Mouse (Mus musculus) ES-CJ7 (cell line): ENCODE data around the gene Tuba4a.

ENCODE experiments used
- DNase-seq: peaks from one replicate; pipeline ENCODE4 v3.0.0; 2011; ENCODE audit warnings: low read depth, low spot score

The Tuba4a gene

DNA sequence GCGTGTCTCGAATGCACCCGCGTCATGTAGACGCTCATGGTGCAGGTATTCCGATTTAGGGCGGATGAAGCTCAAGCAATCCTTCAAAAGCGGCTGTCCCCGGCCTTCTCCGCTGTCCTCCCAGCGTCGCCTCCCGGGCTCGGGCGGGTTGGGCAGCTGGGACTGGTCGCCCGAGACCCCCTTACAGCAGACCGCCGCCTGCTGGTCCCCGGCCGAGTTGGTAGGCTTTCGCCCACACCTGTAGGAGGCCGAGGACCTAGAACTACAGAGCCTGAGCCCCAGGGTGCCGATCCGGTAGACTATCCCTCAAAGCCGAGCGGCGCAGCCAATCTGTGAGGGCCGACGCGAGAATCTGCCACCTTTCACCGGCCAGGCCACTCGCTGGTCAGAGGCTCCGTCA is at the start of gene Tuba4a:
Gene Tuba4a, minus strand, starts transcription at position 335 of the 400 bp plus-strand sequence.
- DNase-seq: peak; percentile 44

DNA sequence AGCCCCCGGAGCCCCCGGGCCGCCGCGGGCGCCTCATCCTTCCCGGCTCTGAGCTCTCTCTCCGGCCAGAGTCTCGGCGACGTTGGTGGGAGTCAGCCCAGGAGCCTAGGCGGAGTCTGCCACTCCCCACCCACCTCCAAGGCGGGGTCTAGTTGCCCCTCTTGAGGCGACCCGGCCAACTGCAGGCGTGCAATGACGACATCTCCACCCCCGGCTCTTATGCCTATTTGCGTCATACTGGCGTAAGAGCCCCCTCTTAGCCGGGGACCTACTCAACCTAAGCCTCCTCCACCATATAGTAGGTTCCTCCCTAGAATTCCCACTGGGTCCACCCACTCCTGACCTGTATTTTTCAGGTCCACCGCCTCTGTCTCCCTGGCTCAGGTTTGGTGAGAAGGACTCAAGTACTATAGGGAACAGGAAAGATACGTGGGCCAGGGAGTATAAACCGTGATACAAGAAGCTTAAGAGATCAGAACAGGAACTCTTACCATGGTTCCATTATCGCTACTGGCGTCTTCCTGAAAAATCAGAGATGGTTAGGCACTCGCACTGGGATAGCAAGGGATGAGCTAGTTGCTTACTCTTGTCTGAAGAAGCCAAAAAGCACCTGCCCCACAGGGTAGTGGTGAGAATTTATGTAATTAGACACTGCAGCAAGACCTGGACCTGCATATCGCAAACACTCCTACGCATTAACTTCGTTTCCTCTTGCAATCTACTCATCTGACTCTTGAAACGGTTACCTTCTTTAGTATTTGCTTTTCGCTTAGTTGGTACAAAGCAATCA is 44.6 kb upstream of the Tuba4a start, which contains the start of gene Ptprn:
Gene Ptprn, minus strand, starts transcription at position 412 of the 790 bp plus-strand sequence.
- peak; percentile 86 for DNase-seq

DNA sequence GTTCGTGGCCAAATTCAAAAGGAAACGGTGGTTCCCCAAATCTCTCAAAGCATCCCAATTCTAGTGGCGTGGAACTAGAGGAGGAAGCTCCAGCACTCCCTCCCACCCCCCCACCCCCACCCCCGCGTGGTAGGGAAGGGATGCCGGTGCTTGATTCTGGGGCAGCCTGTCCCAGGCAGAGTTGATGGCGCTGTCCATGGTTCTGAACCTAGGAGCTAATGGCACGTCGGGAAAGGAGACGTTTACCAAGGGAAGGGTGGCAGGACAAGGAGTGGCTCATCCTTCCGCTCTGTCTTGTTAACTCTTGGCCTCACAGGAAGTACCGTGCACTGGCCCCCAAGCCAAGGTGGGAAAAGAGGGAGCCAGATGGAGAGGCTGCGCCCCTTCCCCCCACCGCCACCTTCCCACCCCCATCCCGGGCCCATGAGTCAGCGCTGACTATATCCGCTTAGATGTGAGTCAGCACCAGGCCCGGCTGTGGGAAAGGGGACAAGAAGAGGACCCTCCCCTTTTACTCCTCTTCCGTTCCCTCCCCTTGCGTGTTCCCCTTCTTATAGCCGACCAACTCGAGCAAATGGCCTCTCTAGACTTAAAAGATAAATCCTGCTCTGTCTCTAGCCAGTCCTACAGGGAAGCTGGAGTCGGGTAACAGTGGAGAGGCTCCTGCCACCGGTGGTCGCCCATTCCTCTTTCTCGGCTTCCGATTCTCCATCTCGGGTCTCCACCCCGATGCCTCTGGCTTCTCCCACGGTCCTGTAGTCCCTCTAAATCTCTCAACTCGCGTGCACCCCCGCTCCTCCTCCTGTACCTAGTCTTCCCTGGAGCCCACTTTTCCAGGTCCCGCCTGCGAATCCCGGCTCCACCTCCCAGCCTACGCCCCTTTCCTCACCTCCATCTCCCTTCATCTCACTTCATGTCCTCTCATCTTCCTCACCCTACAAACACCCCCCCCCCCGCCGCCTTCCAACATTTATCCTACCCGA is 43.6 kb upstream of the Tuba4a start:
- DNase-seq: peak; percentile 90

DNA sequence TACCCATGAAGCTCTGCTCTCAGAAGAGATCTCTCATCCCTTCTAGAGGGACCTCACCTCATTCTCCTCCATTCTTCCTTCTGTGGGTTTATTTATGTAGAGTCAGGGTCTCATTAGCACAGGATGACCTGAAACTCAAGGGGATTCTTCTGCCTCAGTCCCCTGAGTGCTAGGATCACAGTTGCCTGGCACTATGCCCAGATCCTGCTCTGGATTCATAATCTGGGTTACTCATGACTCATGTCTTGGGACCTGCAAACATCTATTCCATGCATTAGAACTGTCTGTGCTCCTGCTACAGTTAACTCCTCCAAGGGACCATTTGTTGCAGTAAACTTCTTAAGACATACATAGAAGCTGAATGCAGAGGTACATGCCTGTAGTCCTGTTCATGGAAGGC is 41.6 kb upstream of the Tuba4a start:
- DNase-seq: no peak

GRCm38 (mm10) chr1:75255516-75256046 is 35.9 kb upstream of the Tuba4a start:
- no peak for DNase-seq

GRCm38 (mm10) chr1:75254625-75255013 is 35.0 kb upstream of the Tuba4a start:
- DNase-seq: no peak

DNA sequence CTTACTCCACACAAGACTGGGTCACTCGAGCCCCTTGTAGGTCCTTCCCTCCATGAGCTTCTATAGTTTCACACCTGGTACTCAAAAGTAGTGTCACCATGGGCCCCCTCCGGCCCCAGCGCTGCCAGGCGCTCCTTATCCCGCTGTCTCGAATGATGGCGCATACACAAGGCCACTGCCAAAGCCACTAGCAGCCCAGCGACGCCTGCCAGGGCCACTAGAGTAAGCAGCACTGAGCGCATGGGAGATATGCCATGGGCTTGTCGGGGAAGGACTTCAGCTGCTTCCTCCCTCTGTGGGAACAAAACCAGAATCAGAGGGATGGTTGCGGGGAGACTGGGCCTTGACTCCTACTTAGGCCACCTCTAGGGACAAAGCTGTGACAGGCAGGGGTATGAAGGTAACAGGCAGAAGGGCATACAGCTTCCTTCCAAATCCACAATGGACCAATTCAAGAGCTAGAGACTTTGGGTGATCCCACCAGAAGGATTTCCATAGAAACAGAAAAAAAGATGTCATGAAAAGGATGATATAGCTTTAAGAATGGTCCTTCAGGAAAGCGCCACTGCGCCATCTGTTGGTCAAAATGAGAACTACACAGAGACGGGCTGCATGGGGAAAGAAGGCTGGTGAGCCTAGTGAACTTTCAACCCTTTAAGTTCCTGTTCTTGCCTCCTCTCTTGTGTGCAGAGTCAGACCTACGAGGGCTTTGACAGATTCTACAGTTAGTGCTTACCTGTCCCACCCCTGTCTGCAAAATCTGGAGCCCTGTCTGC is 34.4 kb upstream of the Tuba4a start:
- DNase-seq: peak; percentile 82

- peak; percentile 61 for DNase-seq
These were observed 33.4 kb upstream of the Tuba4a start for GRCm38 (mm10) chr1:75253029-75253428.

DNA sequence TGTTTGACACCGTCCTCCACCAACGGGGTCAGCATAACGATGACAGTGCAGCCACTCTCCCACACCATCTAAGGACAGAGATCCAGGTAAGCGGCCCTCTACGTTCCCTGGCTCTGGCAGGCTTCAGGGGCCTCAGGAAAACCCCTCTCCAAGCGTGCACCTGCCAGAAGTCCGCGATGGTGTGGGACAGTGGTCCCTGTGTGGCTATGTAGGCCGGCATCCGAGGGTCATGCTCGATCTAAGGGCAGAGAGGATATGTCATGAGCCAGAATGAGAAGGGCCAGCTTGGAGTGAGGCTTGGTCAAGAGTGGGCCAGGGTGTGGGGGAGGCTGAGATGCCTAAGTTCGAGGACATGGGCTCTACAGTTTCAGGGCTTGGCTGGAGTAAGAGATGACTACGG is 32.6 kb upstream of the Tuba4a start:
- no peak for DNase-seq

GRCm38 (mm10) chr1:75251112-75251970 is 31.7 kb upstream of the Tuba4a start:
- DNase-seq: peak; percentile 92

DNA sequence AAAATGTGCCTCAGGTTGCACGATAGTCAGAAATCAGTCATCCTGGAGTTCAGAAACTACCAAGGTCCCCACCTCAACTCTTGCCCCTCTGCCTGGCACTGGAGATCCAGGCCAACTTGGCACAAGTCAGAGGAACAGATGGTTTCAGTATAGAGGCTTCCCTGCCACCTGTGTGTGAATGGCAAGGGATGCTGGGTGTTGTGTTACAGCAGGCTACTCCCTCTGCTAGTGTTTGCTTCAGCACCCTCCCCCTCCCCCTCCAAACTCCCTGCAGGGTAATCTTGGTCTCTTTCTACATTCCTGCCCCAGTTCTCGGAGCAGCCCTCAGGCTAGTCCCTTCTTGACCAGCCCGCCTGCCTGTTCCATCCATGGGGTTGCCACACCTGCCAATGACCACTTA is 30.8 kb upstream of the Tuba4a start:
- peak; percentile 42 for DNase-seq

- DNase-seq: no peak
These were observed 28.5 kb upstream of the Tuba4a start for GRCm38 (mm10) chr1:75248041-75248772.

DNA sequence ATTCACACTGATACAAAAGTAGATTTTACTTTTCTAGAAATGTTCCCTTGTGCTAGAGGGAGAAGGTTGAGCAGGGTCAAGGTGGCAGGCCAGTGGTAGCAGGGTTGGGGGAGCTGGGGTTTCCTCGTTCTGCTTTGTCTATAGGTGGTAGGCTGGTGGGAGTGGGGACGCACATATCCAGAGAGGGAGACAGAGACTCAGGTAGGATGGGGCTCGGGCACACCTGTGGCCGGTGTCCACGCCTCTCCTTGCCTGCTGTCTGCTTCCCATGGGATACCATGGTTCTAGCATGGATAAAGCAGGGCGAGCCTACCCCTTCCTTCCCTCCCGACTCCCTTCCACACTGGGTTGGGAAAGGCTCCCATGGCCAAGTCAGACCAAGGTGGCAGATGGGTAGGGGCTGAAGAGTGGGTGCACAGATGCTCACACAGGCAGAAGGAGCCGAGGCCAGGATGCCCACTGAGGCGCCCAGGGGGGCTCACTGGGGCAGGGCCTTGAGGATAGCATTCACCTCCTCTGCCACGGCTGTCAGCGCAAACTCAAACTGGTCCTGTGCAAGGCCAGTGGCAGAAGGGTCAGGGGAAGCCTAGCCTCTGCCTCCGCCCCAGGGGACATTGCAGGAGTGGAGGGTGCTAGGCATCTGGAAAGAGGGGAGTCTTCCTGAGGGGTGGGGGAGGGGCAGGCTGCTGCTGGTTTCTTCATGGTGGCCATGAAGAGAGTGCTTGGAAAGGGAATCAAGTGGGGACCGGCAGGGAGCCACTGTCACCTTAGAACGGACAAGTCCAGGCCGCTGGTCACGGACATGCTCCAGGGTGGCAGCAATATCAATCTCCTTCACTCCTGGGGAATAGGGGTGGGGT is 27.6 kb upstream of the Tuba4a start:
- DNase-seq: no peak

- DNase-seq: peak; percentile 95
These were observed 25.2 kb upstream of the Tuba4a start for GRCm38 (mm10) chr1:75244836-75245235.

GRCm38 (mm10) chr1:75244175-75244826 is 24.6 kb upstream of the Tuba4a start:
- no peak for DNase-seq

GRCm38 (mm10) chr1:75243411-75243810 is 23.7 kb upstream of the Tuba4a start:
- no peak for DNase-seq

- DNase-seq: no peak
These were observed 19.9 kb upstream of the Tuba4a start for GRCm38 (mm10) chr1:75239591-75239990.
